Mouse (Mus musculus) limb, embryonic 11.5 days (tissue): ENCODE measurements at regions not wholly inside any gene's neighbourhood (a gene's known extent, or its start where the extent isn't known, plus 50 kb on each side); places are given as distances from the start of the nearest gene placed in this dataset.

Experiments
- ATAC-seq: fragments of 200-750 bp; cut with Nextera tagmentation; 2 replicates; pipeline ENCODE4 v1.8.0; 2017; ENCODE audit warnings: low read depth; ENCODE audit not compliant: insufficient number of reproducible peaks, low FRiP score, low TSS enrichment
- DNase-seq: peaks from one replicate; pipeline ENCODE4 v3.0.0-alpha.2; 2015; ENCODE audit warnings: low spot score
- H3K27ac ChIP-seq: fragments of 300-500 bp; sonication (generic); replicated peaks from 2 replicates; pipeline ENCODE4 v1.5.1; 2014; ENCODE audit warnings: low read depth, mild to moderate bottlenecking, low read length
- H3K27me3 ChIP-seq: fragments of 300-500 bp; sonication (generic); 2 replicates; pipeline ENCODE4 v1.6.1; 2014; ENCODE audit warnings: mild to moderate bottlenecking, low read length, mixed read lengths; ENCODE audit not compliant: control insufficient read depth, insufficient read depth
- H3K36me3 ChIP-seq: fragments of 300-500 bp; sonication (generic); 2 replicates; pipeline ENCODE4 v1.6.1; 2014; ENCODE audit warnings: mild to moderate bottlenecking, low read length, moderate library complexity, mixed read lengths; ENCODE audit not compliant: control insufficient read depth, insufficient read depth
- H3K4me1 ChIP-seq: fragments of 300-500 bp; sonication (generic); 2 replicates; pipeline ENCODE4 v1.6.1; 2014; ENCODE audit warnings: low read length, mixed read lengths; ENCODE audit not compliant: control insufficient read depth, insufficient read depth
- H3K4me2 ChIP-seq: fragments of 300-500 bp; sonication (generic); 2 replicates; pipeline ENCODE4 v1.6.1; 2014; ENCODE audit warnings: low read depth, mild to moderate bottlenecking, moderate library complexity; ENCODE audit not compliant: severe bottlenecking
- H3K4me3 ChIP-seq: fragments of 300-500 bp; sonication (generic); 2 replicates; pipeline ENCODE4 v1.5.1; 2014; ENCODE audit warnings: low read depth, low read length
- H3K9ac ChIP-seq: fragments of 300-500 bp; sonication (generic); 2 replicates; pipeline ENCODE4 v1.6.1; 2014; ENCODE audit warnings: mild to moderate bottlenecking, low read length
- H3K9me3 ChIP-seq: fragments of 300-500 bp; sonication (generic); 2 replicates; pipeline ENCODE4 v1.6.1; 2016; ENCODE audit warnings: low read length; ENCODE audit not compliant: control insufficient read depth
- WGBS: fragments of 180-500 bp; shearing (Covaris S2); extraction: QIAGEN DNeasy Blood & Tissue Kit; methylation state at CpG from one replicate; pipeline ENCODE4 v1.1.7; 2014; 5-methylcytosine and 5-hydroxymethylcytosine counted together

- no peak for DNase-seq
- H3K9ac ChIP-seq = no peak overlapping the region
- ATAC-seq = no peak
Measured at GRCm38 (mm10) chr8:6111351-6111750, 1006.2 kb upstream of the Slc10a2 start.

GRCm38 (mm10) chr8:6090028-6090427 is 984.9 kb upstream of the Slc10a2 start:
- H3K4me3 ChIP-seq = no peak overlapping the region
- no peak for ATAC-seq

More at GRCm38 (mm10) chr8:6111351-6111750, 1006.2 kb upstream of the Slc10a2 start:
- Histone ChIP-seq H3K9me3 (no peaks in the 10 kb centered on the region), H3K27ac (no peak overlapping the region), H3K4me2 (no peak overlapping the region), H3K4me1 (no peaks in the 10 kb centered on the region), H3K27me3 (no peaks in the 10 kb centered on the region), H3K4me3 (no peak overlapping the region), H3K36me3 (no peaks in the 10 kb centered on the region)
- 86% methylated on average over 2 of the region's 2 CpGs for WGBS

GRCm38 (mm10) chr8:6043939-6044577 is 938.9 kb upstream of the Slc10a2 start:
- Histone ChIP-seq H3K9me3 (no peaks in the 10 kb centered on the region), H3K4me1 (no peaks in the 10 kb centered on the region), H3K36me3 (no peaks in the 10 kb centered on the region), H3K4me3 (no peak overlapping the region), H3K27me3 (no peaks in the 10 kb centered on the region), H3K4me2 (no peak overlapping the region), H3K9ac (no peak overlapping the region), H3K27ac (no peak overlapping the region)
- DNase-seq (peak; percentile 33), ATAC-seq (no peak)
- WGBS = 34% methylated on average over 5 of the region's 5 CpGs

More at GRCm38 (mm10) chr8:6090028-6090427, 984.9 kb upstream of the Slc10a2 start:
- no peaks in the 10 kb centered on the region for H3K27me3 ChIP-seq
- H3K9me3 ChIP-seq = no peaks in the 10 kb centered on the region
- H3K36me3 ChIP-seq = no peaks in the 10 kb centered on the region
- no peak for DNase-seq
- WGBS = 94% methylated on average over 4 of the region's 4 CpGs
- H3K27ac ChIP-seq = no peak overlapping the region
- H3K9ac ChIP-seq = no peak overlapping the region
- H3K4me2 ChIP-seq = no peak overlapping the region
- no peaks in the 10 kb centered on the region for H3K4me1 ChIP-seq

GRCm38 (mm10) chr8:6012206-6012605 is 907.1 kb upstream of the Slc10a2 start:
- WGBS = 78% methylated on average over 2 of the region's 2 CpGs
- H3K9ac ChIP-seq = no peak overlapping the region
- H3K4me3 ChIP-seq = no peak overlapping the region
- no peaks in the 10 kb centered on the region for H3K27me3 ChIP-seq
- DNase-seq (no peak), ATAC-seq (no peak)
- no peaks in the 10 kb centered on the region for H3K4me1 ChIP-seq
- no peaks in the 10 kb centered on the region for H3K9me3 ChIP-seq
- H3K4me2 ChIP-seq = no peak overlapping the region
- H3K36me3 ChIP-seq = no peaks in the 10 kb centered on the region
- no peak overlapping the region for H3K27ac ChIP-seq

GRCm38 (mm10) chr8:6011182-6011581 is 906.0 kb upstream of the Slc10a2 start:
- Histone ChIP-seq H3K4me1 (no peaks in the 10 kb centered on the region), H3K27ac (no peak overlapping the region), H3K36me3 (no peaks in the 10 kb centered on the region), H3K9me3 (no peaks in the 10 kb centered on the region), H3K4me3 (no peak overlapping the region), H3K4me2 (no peak overlapping the region), H3K27me3 (no peaks in the 10 kb centered on the region), H3K9ac (no peak overlapping the region)
- no peak for ATAC-seq
- DNase-seq = no peak

- Histone ChIP-seq H3K27me3 (no peaks in the 10 kb centered on the region), H3K9ac (no peak overlapping the region), H3K4me2 (no peak overlapping the region), H3K36me3 (no peaks in the 10 kb centered on the region), H3K27ac (no peak overlapping the region), H3K4me3 (no peak overlapping the region), H3K4me1 (no peaks in the 10 kb centered on the region), H3K9me3 (no peaks in the 10 kb centered on the region)
- WGBS = 85% methylated on average over 2 of the region's 2 CpGs
- no peak for DNase-seq
- no peak for ATAC-seq
Measured at GRCm38 (mm10) chr8:6010712-6011111, 905.6 kb upstream of the Slc10a2 start.

- H3K27ac ChIP-seq = no peak overlapping the region
- no peak overlapping the region for H3K9ac ChIP-seq
- ATAC-seq (no peak), DNase-seq (no peak)
- WGBS = 49% methylated on average over 1 of the region's 1 CpGs
- no peaks in the 10 kb centered on the region for H3K27me3 ChIP-seq
- no peaks in the 10 kb centered on the region for H3K4me1 ChIP-seq
- H3K4me2 ChIP-seq = no peak overlapping the region
- no peaks in the 10 kb centered on the region for H3K9me3 ChIP-seq
- no peaks in the 10 kb centered on the region for H3K36me3 ChIP-seq
- no peak overlapping the region for H3K4me3 ChIP-seq
Measured at GRCm38 (mm10) chr8:6002612-6003011, 897.5 kb upstream of the Slc10a2 start.

GRCm38 (mm10) chr8:5994846-5995245 is 889.7 kb upstream of the Slc10a2 start:
- no peak overlapping the region for H3K27ac ChIP-seq
- H3K9me3 ChIP-seq = no peaks in the 10 kb centered on the region
- no peaks in the 10 kb centered on the region for H3K27me3 ChIP-seq
- ATAC-seq = no peak
- no peaks in the 10 kb centered on the region for H3K4me1 ChIP-seq
- no peaks in the 10 kb centered on the region for H3K36me3 ChIP-seq
- no peak overlapping the region for H3K9ac ChIP-seq
- H3K4me3 ChIP-seq = no peak overlapping the region
- no peak overlapping the region for H3K4me2 ChIP-seq
- DNase-seq = peak; percentile 24
- WGBS = 62% methylated on average over 6 of the region's 6 CpGs
